Mouse (Mus musculus) CH12.LX (cell line): ENCODE measurements around the gene Nup54. TPM values are rescaled to one million over a fixed set of nuclear protein-coding genes. Genes with fewer than 3 reads are reported as not detected.

Experiments
- DNase-seq: peaks from one replicate; pipeline ENCODE4 v3.0.0-alpha.2; 2013; ENCODE audit errors: extremely low read depth
- H3K27ac ChIP-seq: 2 replicates; pipeline ENCODE4 v1.5.1; 2012; ENCODE audit warnings: low read depth, mild to moderate bottlenecking, control low read depth, moderate library complexity; ENCODE audit not compliant: insufficient read depth
- H3K27me3 ChIP-seq: replicated peaks from 2 replicates; pipeline ENCODE3; 2012; ENCODE audit warnings: inconsistent platforms
- H3K36me3 ChIP-seq, 2 experiments: replicated peaks in 1 of 2; 2 replicates each; pipeline versions ENCODE3 to v1.6.1; 2012; ENCODE audit warnings: inconsistent platforms in 1 of 2, low read length in 1 of 2, mild to moderate bottlenecking in 1 of 2, mixed read lengths in 1 of 2, moderate library complexity in 1 of 2; ENCODE audit not compliant: control insufficient read depth in 1 of 2, insufficient read depth in 1 of 2
- H3K4me1 ChIP-seq, 2 experiments: 2 replicates each; pipeline ENCODE4 v1.6.1; 2012; ENCODE audit warnings: inconsistent platforms in 1 of 2, moderate library complexity in 1 of 2; ENCODE audit not compliant: insufficient read depth in 2 of 2, control insufficient read depth in 1 of 2
- H3K4me2 ChIP-seq: 2 replicates; pipeline ENCODE4 v1.6.1; 2012; ENCODE audit warnings: low read depth, mild to moderate bottlenecking, control low read depth; ENCODE audit not compliant: poor library complexity, insufficient read depth, severe bottlenecking
- H3K4me3 ChIP-seq, 3 experiments: fragments of 150-350 bp in 1 of 3; sonication (generic) in 1 of 3; replicated peaks in 1 of 3; 2 replicates each; pipeline versions ENCODE3 to v1.5.1; 2011 to 2012; ENCODE audit warnings: low read depth in 2 of 3, low read length in 2 of 3, mild to moderate bottlenecking in 2 of 3, moderate library complexity in 2 of 3, control low read depth in 1 of 3, improper control_type of control experiment in 1 of 3, inconsistent platforms in 1 of 3, mixed read lengths in 1 of 3; ENCODE audit not compliant: poor library complexity in 1 of 3
- H3K79me2 ChIP-seq: replicated peaks from 2 replicates; pipeline ENCODE4 v1.6.1; 2012; ENCODE audit warnings: mild to moderate bottlenecking, moderate library complexity; ENCODE audit not compliant: control insufficient read depth, poor library complexity, insufficient read depth, severe bottlenecking; ENCODE audit errors: extremely low read depth
- H3K9ac ChIP-seq: 2 replicates; pipeline ENCODE4 v1.6.1; 2012; ENCODE audit warnings: low read depth, mild to moderate bottlenecking, control low read depth, moderate library complexity; ENCODE audit not compliant: insufficient read depth
- H3K9me3 ChIP-seq: replicated peaks from 2 replicates; pipeline ENCODE3; 2012; ENCODE audit warnings: low read length, inconsistent platforms, mixed read lengths
- BHLHE40 ChIP-seq: IDR thresholded peaks from 2 replicates; pipeline ENCODE4 v1.6.1; 2011; ENCODE audit warnings: mild to moderate bottlenecking, low read depth, low read length, improper control_type of control experiment
- CHD1 ChIP-seq: IDR thresholded peaks from 2 replicates; pipeline ENCODE4 v1.6.1; 2012; ENCODE audit warnings: low read depth, low read length, improper control_type of control experiment, inconsistent platforms
- CHD2 ChIP-seq: IDR thresholded peaks from 2 replicates; pipeline ENCODE4 v1.6.1; 2011; ENCODE audit warnings: low read length, improper control_type of control experiment
- CTCF ChIP-seq, 2 experiments: IDR thresholded peaks in 1 of 2; conservative IDR thresholded peaks in 1 of 2; 2 replicates each; pipeline ENCODE4 v1.5.1; 2011 to 2012; ENCODE audit warnings: low read depth in 2 of 2, low read length in 2 of 2, improper control_type of control experiment in 1 of 2, inconsistent platforms in 1 of 2, mild to moderate bottlenecking in 1 of 2, moderate library complexity in 1 of 2
- E2F4 ChIP-seq: IDR thresholded peaks from 2 replicates; pipeline ENCODE4 v1.6.1; 2011; ENCODE audit warnings: low read depth, low read length, improper control_type of control experiment; ENCODE audit not compliant: insufficient replicate concordance
- ELF1 ChIP-seq: IDR thresholded peaks from 2 replicates; pipeline ENCODE4 v1.6.1; 2014; ENCODE audit warnings: low read depth, mild to moderate bottlenecking, inconsistent platforms, low read length, improper control_type of control experiment
- GABPA ChIP-seq: IDR thresholded peaks from 2 replicates; pipeline ENCODE4 v1.6.1; 2012; ENCODE audit warnings: low read depth, low read length, improper control_type of control experiment, inconsistent platforms; ENCODE audit not compliant: insufficient replicate concordance
- HCFC1 ChIP-seq: IDR thresholded peaks from 2 replicates; pipeline ENCODE4 v1.6.1; 2012; ENCODE audit warnings: low read depth, mild to moderate bottlenecking, inconsistent platforms, low read length, improper control_type of control experiment
- JUND ChIP-seq: conservative IDR thresholded peaks from 2 replicates; pipeline ENCODE4 v1.6.1; 2011; ENCODE audit warnings: low read depth, low read length, improper control_type of control experiment
- MAFK ChIP-seq: IDR thresholded peaks from 2 replicates; pipeline ENCODE4 v1.6.1; 2011; ENCODE audit warnings: low read length, improper control_type of control experiment; ENCODE audit not compliant: insufficient replicate concordance
- MAZ ChIP-seq: IDR thresholded peaks from 2 replicates; pipeline ENCODE4 v1.6.1; 2012; ENCODE audit warnings: low read depth, mild to moderate bottlenecking, inconsistent platforms, low read length, improper control_type of control experiment, moderate library complexity
- MXI1 ChIP-seq: IDR thresholded peaks from 2 replicates; pipeline ENCODE4 v1.6.1; 2011; ENCODE audit warnings: mild to moderate bottlenecking, low read depth, low read length, improper control_type of control experiment
- NELFE ChIP-seq: IDR thresholded peaks from 2 replicates; pipeline ENCODE4 v1.6.1; 2011; ENCODE audit warnings: low read depth, low read length, improper control_type of control experiment
- NRF1 ChIP-seq: IDR thresholded peaks from 2 replicates; pipeline ENCODE4 v1.6.1; 2014; ENCODE audit warnings: low read depth, mild to moderate bottlenecking, inconsistent platforms, low read length, improper control_type of control experiment, moderate library complexity
- PAX5 ChIP-seq: IDR thresholded peaks from 2 replicates; pipeline ENCODE4 v1.6.1; 2012; ENCODE audit warnings: low read length, inconsistent platforms, mixed read lengths
- POLR2A ChIP-seq: IDR thresholded peaks from 2 replicates; pipeline ENCODE4 v1.6.1; 2011; ENCODE audit warnings: low read depth, mild to moderate bottlenecking, improper control_type of control experiment, low read length
- POLR2AphosphoS2 ChIP-seq: IDR thresholded peaks from 2 replicates; pipeline ENCODE4 v1.6.1; 2011; ENCODE audit warnings: low read depth, low read length, improper control_type of control experiment
- RAD21 ChIP-seq: IDR thresholded peaks from 2 replicates; pipeline ENCODE4 v1.6.1; 2011; ENCODE audit warnings: low read depth, mild to moderate bottlenecking, low read length, improper control_type of control experiment, moderate library complexity
- SMC3 ChIP-seq: IDR thresholded peaks from 2 replicates; pipeline ENCODE4 v1.6.1; 2011; ENCODE audit warnings: low read depth, low read length, improper control_type of control experiment
- UBTF ChIP-seq: IDR thresholded peaks from 2 replicates; pipeline ENCODE4 v1.6.1; 2012; ENCODE audit warnings: low read depth, mild to moderate bottlenecking, inconsistent platforms, low read length, improper control_type of control experiment, moderate library complexity
- USF1 ChIP-seq: IDR thresholded peaks from 2 replicates; pipeline ENCODE4 v1.6.1; 2014; ENCODE audit warnings: low read depth, mild to moderate bottlenecking, inconsistent platforms, low read length, improper control_type of control experiment
- USF2 ChIP-seq: conservative IDR thresholded peaks from 2 replicates; pipeline ENCODE4 v1.6.1; 2011; ENCODE audit warnings: low read depth, low read length, improper control_type of control experiment
- ZC3H11A ChIP-seq: IDR thresholded peaks from 2 replicates; pipeline ENCODE4 v1.6.1; 2012; ENCODE audit warnings: low read depth, mild to moderate bottlenecking, inconsistent platforms, low read length, improper control_type of control experiment
- ZMIZ1 ChIP-seq: IDR thresholded peaks from 2 replicates; pipeline ENCODE4 v1.6.1; 2012; ENCODE audit warnings: low read depth, mild to moderate bottlenecking, inconsistent platforms, low read length, improper control_type of control experiment
- dilution Hi-C: fragments of 300-500 bp; cut with MboI; formaldehyde crosslinking; loops from 2 replicates; pipeline ENCODE4 v1.14.3; 2020; ENCODE audit warnings: low sequenced_read_pairs; ENCODE audit not compliant: extremely low pct_unique_long_range_greater_than_20kb, extremely low pct_ligation_motif_present
- in situ Hi-C: fragments of 300-500 bp; cut with MboI; formaldehyde crosslinking; loops from 3 replicates; pipeline ENCODE4 v1.14.3; 2019; ENCODE audit warnings: low sequenced_read_pairs, low pct_ligation_motif_present, low pct_unique_long_range_greater_than_20kb, mixed read lengths
- polyA plus RNA-seq: library from polyadenylated mRNA; unstranded; fragments of >175 nt; gene quantifications from 2 replicates; pipeline ENCODE4 v1.2.1, GENCODE M21; 2012; ENCODE audit warnings: low read depth; ENCODE audit not compliant: insufficient read length
- total RNA-seq, 2 experiments: library from RNA; depleted of rRNA; stranded (reverse); fragments of 300-350 nt in 1 of 2; fragments of >200 nt in 1 of 2; gene quantifications; 2 replicates each; pipeline ENCODE4 v1.2.3; 2012 to 2014

The Nup54 gene
- total and polyA plus RNA-seq, 3 experiments, result 41.9 to 90.5 (median 72.5) TPM

DNA sequence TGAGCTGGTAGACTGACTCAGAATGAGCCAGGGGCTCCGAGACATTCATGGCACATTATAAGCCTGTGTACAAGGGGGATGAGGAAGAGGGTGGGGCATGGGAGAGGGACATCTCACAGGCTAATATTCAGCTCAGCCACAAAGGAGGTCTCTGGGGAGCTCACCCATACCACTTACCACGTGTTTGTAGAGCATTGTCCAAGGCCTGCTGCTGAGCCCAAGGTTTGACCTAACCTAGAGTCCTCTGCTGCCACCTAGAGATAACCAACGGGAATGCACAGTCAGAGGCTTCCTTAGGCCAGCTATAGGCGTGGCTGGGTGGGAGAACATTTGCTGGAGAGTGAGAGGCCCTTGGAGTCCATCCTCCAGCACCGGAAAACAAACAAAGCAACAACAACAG, 36.9 kb downstream of the Nup54 start (continued):
- TF ChIP-seq CHD1 (no peak), NRF1 (no peak), USF2 (0 out of 2 replicates have a peak, but pooled peaks have one; percentile 21), BHLHE40 (peak; percentile 80), PAX5 (no peak), NELFE (peak; percentile 49; the same call in 1 of the 2 replicates), CTCF (conservative IDR thresholded peaks at IDR 0.05 in 1 of 2, IDR thresholded peaks at IDR 0.05 in 1 of 2; ENCODE audit: low read depth in 2 of 2, low read length in 2 of 2) (peak; percentile 78 to 96)
- TF ChIP-seq, all 38 proteins: peak for 18

DNA sequence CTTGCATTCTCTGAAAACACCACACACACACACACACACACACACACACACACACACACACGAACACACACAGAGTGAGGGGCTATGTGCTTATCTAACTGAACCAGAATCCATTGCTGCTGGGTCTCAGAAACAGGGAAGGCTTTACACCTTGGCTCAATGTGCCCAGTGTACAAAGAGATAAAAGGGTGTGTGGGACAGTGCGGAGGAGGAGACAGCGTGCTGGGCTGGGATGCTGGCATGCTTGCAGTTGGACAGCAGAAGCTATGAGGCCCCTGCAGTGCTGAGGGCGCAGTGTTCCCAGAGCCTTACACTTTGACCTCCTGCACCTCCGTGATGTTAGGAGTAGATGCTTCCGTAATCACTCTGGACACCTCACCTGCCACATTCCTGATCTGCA, 38.5 kb downstream of the Nup54 start:
- H3K27me3 ChIP-seq, result peaks cover 2% of the 10 kb centered on the region
- H3K79me2 ChIP-seq, result no peaks in the 10 kb centered on the region
- peaks cover 0 to 6% of the 10 kb centered on the region in 2 experiments; a peak in 2 of 4 replicates for H3K4me1 ChIP-seq
- H3K9ac ChIP-seq, result no peak overlapping the region
- no peaks in the 10 kb centered on the region for H3K9me3 ChIP-seq
- H3K4me3 ChIP-seq, result no peak overlapping the region
- in situ Hi-C loops (no loop called here), dilution Hi-C loops (no loop called here)
- no peaks in the 10 kb centered on the region for H3K36me3 ChIP-seq
- no peak for DNase-seq
- TF ChIP-seq CTCF (conservative IDR thresholded peaks at IDR 0.05 in 1 of 2, IDR thresholded peaks at IDR 0.05 in 1 of 2; ENCODE audit: low read depth in 2 of 2, low read length in 2 of 2) (no peak), MXI1 (no peak), HCFC1 (no peak), SMC3 (no peak), MAFK (no peak), CHD2 (no peak), ELF1 (no peak), UBTF (no peak), JUND (no peak), E2F4 (no peak), POLR2AphosphoS2 (no peak), PAX5 (no peak), NELFE (no peak), USF1 (no peak), ZMIZ1 (no peak), NRF1 (no peak)
- no peak overlapping the region for H3K4me2 ChIP-seq
- H3K27ac ChIP-seq, result no peak overlapping the region

DNA sequence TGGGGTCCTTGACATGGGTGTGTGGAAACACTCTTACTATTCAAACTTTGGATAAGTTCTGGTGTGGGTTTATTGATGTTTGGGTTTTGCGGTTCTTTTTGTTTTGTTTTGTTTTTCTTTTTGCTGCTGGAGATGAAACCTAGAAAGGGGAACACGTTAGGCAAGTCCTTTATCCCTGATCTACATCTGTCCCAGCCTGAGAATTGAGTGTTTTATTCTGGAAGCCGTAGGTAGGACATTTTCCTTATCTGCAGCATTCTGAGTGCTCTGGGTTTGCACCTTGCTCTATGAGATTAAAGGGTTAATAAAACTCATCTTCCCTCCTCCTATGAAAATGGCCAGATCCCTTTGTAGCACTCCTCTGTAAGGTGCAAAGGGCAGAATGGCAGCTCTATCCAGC, 39.3 kb downstream of the Nup54 start:
- dilution Hi-C loops, result no loop called here
- H3K4me2 ChIP-seq, result no peak overlapping the region

More for the DNA sequence above, 39.3 kb downstream of the Nup54 start:
- H3K9me3 ChIP-seq, result no peaks in the 10 kb centered on the region
- in situ Hi-C loops, result no loop called here
- H3K36me3 ChIP-seq, result no peaks in the 10 kb centered on the region
- no peak for DNase-seq
- H3K79me2 ChIP-seq, result no peaks in the 10 kb centered on the region
- H3K4me1 ChIP-seq, result peaks cover 0 to 6% of the 10 kb centered on the region in 2 experiments; a peak in 2 of 4 replicates
- peaks cover 5% of the 10 kb centered on the region for H3K27me3 ChIP-seq
- TF ChIP-seq USF2 (no peak), GABPA (no peak), BHLHE40 (no peak), SMC3 (no peak), MAZ (no peak), ZC3H11A (no peak), USF1 (no peak), RAD21 (no peak), POLR2A (no peak), NRF1 (no peak), UBTF (no peak), JUND (no peak)
- no peak overlapping the region for H3K4me3 ChIP-seq
- H3K27ac ChIP-seq, result no peak overlapping the region
- no peak overlapping the region for H3K9ac ChIP-seq
